Mouse (Mus musculus): ENCODE results near the gene Cfap126.

GRCm38 (mm10) chr1:171118996-171119395 is 5.3 kb downstream of the Cfap126 start:
- no peak for TF ChIP-seq MYOD1 (IDR thresholded peaks at IDR 0.05; ENCODE audit: control insufficient read depth, insufficient read length, low read depth)
- no peak for TF ChIP-seq CTCF (IDR thresholded peaks at IDR 0.05; ENCODE audit: control insufficient read depth, insufficient read depth, insufficient read length)
- TF ChIP-seq CEBPB (IDR thresholded peaks at IDR 0.05; ENCODE audit: low read depth): no peak
- no peak for TF ChIP-seq MAX (IDR thresholded peaks at IDR 0.05)
- no peak for TF ChIP-seq USF1 (IDR thresholded peaks at IDR 0.05; ENCODE audit: low read depth)
